Mouse (Mus musculus): Measurements from ENCODE around the gene Zfp747.

The Zfp747 gene

DNA sequence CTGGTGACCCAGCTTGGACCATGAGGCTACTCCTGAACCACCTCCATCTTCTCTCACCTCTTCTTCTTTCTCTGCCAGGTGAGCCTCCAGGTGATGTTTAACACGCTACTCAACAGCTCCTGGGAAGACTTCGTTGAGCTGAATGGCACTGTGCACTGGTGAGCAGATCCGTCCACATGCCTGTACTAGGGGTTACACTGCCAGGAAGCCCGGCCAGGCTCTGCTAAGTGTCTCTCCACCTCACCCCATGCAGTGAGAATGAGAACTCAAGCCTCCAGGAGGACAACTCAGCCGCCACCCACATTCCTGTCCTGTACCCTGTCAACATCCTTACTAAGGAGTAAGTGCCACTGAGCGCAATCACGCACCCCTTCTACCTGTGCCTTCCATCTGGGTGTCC lies 50.9 kb downstream of the Zfp747 start:
- DNase-seq = no peak

Data from right cerebral cortex, postnatal 14 days (tissue).